Mouse (Mus musculus) neutrophil, adult 65 days (primary cell): ENCODE data around the gene Hs3st3a1. TPM values are rescaled to one million over a fixed set of nuclear protein-coding genes. Genes with fewer than 3 reads are reported as not detected.

Experiments
- total RNA-seq: library from RNA; stranded (reverse); gene quantifications from 2 replicates; pipeline ENCODE4 v1.2.4, GENCODE M21; 2023

The Hs3st3a1 gene
- total RNA-seq = not detected in 2 replicates

DNA sequence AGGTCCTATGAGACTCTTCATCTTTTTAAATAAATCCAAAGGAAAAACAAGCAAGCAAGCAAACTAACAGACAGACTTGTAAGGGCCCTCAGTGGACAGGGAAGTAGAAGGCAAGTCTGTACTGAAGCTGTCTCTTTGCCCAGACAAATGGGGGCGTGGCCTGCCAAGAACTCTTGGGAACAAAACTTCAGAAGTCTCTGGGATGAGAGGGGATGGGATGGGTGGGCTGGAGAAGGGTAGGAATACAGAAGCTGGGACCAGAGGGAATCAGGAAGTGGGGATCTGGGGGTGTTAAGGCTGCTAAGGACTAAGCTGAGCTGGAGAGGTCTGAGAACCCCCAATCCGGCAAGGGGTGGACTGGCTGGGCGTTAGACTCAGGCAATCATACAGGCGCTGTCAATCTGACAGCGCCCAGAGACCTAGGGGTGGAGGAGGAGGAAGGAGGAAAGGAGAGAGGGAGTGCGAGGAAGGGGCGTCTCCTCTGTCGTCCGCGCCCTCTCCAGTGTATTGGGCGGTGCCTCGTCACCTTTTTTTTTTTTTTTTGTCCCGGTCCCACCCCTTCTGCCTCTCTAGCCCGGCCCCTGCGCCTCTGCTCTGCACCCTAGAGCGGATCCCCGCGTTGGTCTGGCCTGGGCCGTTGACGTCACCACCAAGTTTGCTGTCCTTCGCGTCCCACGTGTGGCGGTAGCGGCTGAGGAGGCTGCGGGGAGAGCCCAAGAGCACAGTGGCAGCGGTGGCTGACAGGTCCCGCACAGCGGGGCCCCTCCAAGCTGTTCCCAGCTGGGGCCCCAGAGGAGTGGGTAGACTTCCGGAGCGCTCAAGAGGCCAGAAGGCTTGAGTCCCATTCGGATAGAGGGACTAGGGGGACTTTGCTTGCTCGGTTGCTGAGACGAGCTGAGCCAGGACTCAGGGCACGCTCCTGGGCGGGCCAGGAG is at the start of gene Hs3st3a1:
Gene Hs3st3a1, plus strand, starts transcription at position 722 of the 935 bp plus-strand sequence.

DNA sequence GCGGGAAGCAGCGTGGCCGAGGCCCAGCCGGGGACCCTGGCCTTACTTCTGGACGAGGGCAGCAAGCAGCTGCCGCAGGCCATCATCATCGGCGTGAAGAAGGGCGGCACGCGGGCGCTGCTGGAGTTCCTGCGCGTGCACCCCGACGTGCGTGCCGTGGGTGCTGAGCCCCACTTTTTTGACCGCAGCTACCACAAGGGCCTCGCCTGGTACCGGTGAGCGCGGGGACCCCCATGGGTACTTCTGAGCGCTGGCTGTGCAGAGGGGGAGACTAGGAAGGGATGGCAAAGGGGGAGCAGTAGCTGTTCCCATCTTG is 1.2 kb downstream of the Hs3st3a1 start, which contains the start of gene F930015N05Rik:
Gene F930015N05Rik, minus strand, starts transcription at position 242 of the 316 bp plus-strand sequence.

Other genes with a start within 250 kb of the Hs3st3a1 start
- not detected in 2 replicates for gene F930015N05Rik, start 1.3 kb downstream of the Hs3st3a1 start, total RNA-seq